Mouse (Mus musculus): Measurements from ENCODE around the gene Tmem135.

Gene Tmem135

DNA sequence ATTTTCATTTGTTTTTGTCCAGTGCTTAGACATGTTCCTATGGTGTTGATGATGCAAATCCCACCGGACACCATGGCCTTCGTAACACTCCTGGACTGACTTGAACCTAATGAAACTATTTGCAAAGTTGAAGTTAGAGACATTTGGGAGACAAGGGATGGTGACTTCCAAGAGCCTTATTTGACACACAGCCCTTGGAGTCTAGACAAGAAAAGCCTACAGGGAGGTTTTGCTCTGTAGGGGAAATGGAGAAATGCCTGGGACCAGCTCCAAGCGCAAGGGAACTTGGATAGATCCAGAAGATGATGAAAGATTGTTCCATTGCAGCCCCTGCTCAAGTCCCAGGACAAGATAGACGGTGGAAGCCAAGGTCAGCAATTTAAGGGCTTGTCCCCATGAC is 304.3 kb downstream of the Tmem135 start:
- no peak for DNase-seq (ENCODE audit: low spot score in 2 of 2)

All from spleen, postnatal 14 days (tissue).